Mouse (Mus musculus) Muller cell, postnatal 12 days (primary cell): ENCODE measurements around the gene Usp3.

ENCODE experiments used
- DNase-seq: peaks from one replicate; pipeline ENCODE4 v3.0.0-alpha.2; 2015; ENCODE audit errors: inconsistent ontology term

Gene Usp3

DNA sequence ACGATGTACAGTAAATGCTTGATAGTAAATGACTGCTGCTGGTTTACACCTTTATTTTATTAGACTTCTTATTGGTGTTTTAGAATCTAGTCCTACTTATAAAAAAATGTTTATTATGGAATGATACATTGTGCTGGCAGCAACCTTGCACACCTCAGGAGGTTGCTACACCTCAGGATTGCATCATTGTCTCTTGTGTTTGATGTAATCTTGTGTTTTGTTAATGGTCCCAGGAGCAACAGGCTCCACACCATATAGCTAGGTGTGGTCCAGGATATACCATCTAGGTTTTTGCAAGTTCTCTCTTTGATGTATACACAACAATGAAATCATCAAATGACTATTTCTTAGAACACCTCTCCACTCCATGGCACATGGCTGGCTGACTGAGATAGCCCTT lies 11.0 kb upstream of the Usp3 start:
- DNase-seq = no peak

DNA sequence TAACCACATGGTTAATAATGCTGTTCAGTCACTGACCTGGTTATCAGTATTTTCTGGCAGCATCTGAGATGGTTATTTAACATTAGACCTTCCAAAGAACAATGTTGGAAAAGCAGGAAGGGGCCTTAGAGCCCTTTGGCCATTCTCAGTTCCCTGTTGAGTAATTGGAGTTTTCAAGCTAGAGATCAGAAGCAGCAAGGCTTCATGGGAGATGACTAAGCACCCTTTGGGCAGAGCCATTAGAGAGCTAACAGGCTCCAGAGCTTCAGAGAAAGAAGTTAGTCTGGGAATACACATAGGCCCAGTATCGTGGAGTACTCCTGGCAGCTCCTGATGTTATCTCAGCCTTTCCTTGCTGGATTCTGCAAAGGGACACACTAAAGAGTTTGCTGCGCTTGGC lies 8.1 kb upstream of the Usp3 start:
- no peak for DNase-seq

- no peak for DNase-seq
Measured at GRCm38 (mm10) chr9:66600551-66600950, 7.6 kb upstream of the Usp3 start.

DNA sequence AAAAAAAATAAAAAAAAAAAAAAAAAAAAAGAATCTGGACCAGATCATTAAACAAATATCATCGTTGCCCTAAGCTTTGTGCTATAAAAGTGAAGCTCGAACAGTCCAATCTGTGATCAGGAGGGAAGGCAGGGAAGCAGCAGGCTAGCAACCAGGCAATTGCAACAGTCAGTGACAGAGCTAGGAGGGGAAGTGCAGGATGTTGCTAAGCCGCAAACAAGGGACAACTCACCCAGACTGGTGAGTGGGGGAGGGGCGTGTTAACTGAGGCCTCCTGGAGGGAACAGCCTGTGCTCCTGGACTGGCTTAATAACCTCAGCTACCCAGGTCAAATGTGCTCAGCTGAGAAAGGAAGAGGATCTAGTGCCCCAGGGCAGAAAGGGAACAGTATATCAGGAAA lies 6.6 kb upstream of the Usp3 start:
- no peak for DNase-seq

- no peak for DNase-seq
Measured at GRCm38 (mm10) chr9:66598636-66599035, 5.7 kb upstream of the Usp3 start.

DNA sequence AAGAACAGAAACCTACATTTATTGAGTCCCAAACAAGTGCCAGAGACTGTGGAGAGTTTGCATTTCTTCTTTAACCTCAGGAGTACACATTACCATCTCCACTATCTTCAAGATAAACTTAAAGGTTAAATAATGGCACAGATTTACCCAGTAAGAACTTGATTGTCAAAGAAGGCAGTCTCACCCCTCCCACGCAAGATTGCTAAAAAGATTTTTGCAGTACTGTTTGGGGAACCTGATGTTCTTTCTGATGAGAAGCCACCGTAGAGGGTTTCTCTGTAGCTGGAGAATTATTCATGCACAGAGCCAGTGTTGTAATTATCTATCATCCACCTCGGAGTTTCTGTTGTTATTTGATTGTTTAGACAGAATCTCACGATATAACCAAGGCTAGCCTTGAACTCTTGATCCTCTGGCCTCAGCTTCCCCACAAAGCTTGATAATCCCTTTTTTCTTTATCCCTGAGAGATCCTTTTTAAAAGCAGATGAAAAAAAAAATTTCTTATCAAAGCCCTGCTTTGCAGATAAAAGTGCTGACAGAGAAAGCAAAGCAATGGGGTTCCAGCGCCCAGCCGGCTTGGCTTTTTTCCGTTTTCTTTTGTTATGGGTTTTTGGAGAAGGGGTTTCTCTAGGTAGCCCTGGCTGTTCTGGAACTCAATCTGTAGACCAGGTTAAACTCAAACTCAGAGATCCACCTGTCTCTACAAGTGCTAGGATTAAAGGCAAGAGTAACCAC lies 4.7 kb upstream of the Usp3 start:
- DNase-seq = no peak

- no peak for DNase-seq
Measured at GRCm38 (mm10) chr9:66597076-66597475, 4.1 kb upstream of the Usp3 start.

- no peak for DNase-seq
Measured at GRCm38 (mm10) chr9:66595722-66596675, 3.1 kb upstream of the Usp3 start.

DNA sequence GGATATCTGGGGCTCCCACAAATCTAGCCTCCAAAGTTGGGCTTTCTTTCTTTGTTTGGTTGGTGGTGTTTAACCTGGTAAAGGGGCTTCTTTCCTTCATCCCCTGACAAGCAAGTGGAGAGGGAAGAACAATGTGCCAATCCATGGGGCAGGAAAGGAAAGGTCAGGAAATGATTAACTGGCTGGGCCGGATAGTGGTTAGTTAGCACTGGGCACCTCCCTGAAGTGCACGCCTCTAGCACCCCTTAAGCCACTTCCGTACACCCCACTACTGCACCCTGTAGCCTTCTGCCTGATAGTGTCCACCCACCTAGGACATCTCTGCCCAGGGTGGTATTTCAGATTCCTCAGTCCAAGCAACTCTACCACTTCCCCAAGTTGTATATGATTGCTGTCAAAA lies 1.1 kb upstream of the Usp3 start:
- no peak for DNase-seq

GRCm38 (mm10) chr9:66593613-66593969 lies 649 bp upstream of the Usp3 start:
- DNase-seq = no peak

- DNase-seq = peak; percentile 55
Measured at GRCm38 (mm10) chr9:66591851-66592645, 894 bp downstream of the Usp3 start.

DNA sequence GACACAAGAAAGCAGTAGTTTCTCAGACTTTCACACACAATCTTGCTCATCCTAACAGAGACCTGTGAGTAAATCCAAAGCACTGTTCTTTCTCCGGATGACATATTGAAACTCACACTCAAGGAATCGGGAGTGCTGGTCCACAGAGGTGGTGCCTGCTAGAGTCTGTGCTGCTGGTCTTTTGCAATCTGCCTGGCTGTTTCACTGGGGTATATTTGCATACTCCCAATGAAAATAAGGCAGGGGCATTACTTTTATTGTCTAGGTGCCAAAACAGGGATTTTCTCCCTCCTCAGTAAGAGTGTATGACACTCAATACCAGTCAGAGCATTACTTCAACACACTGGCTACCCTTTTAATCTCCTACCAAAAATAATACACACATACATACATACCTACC lies 2.9 kb downstream of the Usp3 start:
- DNase-seq = no peak

GRCm38 (mm10) chr9:66587016-66587415 lies 5.9 kb downstream of the Usp3 start:
- DNase-seq = no peak

DNA sequence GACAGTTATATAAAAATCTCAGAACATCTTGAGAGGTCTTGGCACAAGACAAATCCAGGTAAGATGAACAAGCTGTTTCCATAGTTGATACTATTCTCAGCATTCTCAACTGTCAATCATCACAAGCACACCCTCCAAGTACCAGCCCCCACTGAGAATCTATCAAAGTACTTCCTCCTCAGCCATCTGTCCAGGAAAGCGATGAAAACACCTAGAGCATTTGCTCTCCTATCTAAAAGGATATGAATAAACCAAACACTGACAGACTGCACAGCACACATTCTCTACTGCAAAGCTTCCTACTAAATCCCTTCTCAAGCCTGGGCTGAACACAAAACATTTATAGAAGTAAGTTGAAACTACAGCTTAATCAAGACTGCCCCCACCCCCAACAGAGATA lies 6.4 kb downstream of the Usp3 start:
- no peak for DNase-seq

GRCm38 (mm10) chr9:66585191-66585590 lies 7.8 kb downstream of the Usp3 start:
- no peak for DNase-seq

DNA sequence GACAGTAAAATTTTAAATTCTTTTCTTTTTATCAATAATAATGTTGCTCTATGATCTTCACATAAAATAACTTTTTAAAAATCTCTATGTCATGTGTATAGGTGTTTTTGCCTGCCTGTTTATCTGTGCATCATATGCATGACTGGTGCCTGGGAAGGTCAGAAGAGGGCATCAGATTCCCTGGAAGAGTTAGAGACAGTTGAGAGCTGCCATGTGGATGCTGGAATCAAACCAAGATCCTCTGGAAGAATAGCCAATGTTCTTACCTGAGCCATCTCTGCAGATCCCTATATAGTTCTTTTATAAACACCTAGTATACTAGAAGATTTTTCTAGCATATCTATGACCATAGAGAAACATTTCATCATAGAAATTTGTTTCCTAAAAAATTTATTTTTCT lies 8.8 kb downstream of the Usp3 start:
- no peak for DNase-seq

GRCm38 (mm10) chr9:66583244-66583643 lies 9.7 kb downstream of the Usp3 start:
- DNase-seq = no peak

GRCm38 (mm10) chr9:66581694-66582093 lies 11.2 kb downstream of the Usp3 start:
- DNase-seq = no peak

- DNase-seq = no peak
Measured at GRCm38 (mm10) chr9:66580722-66581121, 12.2 kb downstream of the Usp3 start.

DNA sequence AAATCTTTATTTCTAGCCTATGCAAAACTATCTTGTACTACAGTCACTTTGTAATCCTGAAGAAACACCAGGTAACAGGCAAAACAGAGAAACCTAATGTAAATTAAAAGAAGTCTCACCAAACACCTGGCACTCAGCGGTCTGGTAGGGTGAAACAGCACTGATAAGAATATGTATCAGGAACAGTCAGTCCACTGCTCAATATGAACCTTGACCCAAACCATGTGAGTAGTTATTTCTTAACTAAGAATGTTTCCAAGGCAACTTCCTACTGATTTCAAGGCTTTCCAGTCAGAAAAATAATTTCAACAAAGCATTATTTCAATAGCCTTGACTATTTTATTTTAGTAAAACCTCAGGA lies 17.1 kb downstream of the Usp3 start:
- no peak for DNase-seq

GRCm38 (mm10) chr9:66575041-66575877 lies 17.7 kb downstream of the Usp3 start:
- DNase-seq = no peak
